Mouse (Mus musculus) hindbrain, embryonic 10.5 days (tissue): ENCODE measurements around the gene Clec4f. TPM values are rescaled to one million over a fixed set of nuclear protein-coding genes. Genes with fewer than 3 reads are reported as not detected.
"Not testable (repeated sequence)": the region's sequence is repeated elsewhere in the genome, so short reads cannot be mapped to it uniquely, and the experiment has no call there.

ENCODE experiments used
- DNase-seq: peaks from one replicate; pipeline ENCODE4 v3.0.0-alpha.2; 2017; ENCODE audit warnings: low spot score
- H3K27ac ChIP-seq: fragments of 300-500 bp; sonication (generic); 2 replicates; pipeline ENCODE4 v1.5.1; 2016; ENCODE audit warnings: mild to moderate bottlenecking, moderate library complexity
- H3K27me3 ChIP-seq: fragments of 300-500 bp; sonication (generic); 2 replicates; pipeline ENCODE4 v1.6.1; 2016; ENCODE audit warnings: mild to moderate bottlenecking; ENCODE audit not compliant: poor library complexity, insufficient read depth, severe bottlenecking
- H3K36me3 ChIP-seq: fragments of 300-500 bp; sonication (generic); 2 replicates; pipeline ENCODE4 v1.6.1; 2016; ENCODE audit warnings: mild to moderate bottlenecking, moderate library complexity
- H3K4me1 ChIP-seq: fragments of 300-500 bp; sonication (generic); replicated peaks from 2 replicates; pipeline ENCODE4 v1.6.1; 2016; ENCODE audit warnings: mild to moderate bottlenecking
- H3K4me3 ChIP-seq: fragments of 300-500 bp; sonication (generic); 2 replicates; pipeline ENCODE4 v1.5.1; 2016; ENCODE audit warnings: mild to moderate bottlenecking, moderate library complexity
- H3K9me3 ChIP-seq: fragments of 300-500 bp; sonication (generic); 2 replicates; pipeline ENCODE4 v1.6.1; 2016; ENCODE audit warnings: mild to moderate bottlenecking, moderate library complexity
- WGBS: fragments of 180-500 bp; shearing (Covaris S2); methylation state at CpG from one replicate; pipeline ENCODE4 v1.1.7; 2016; 5-methylcytosine and 5-hydroxymethylcytosine counted together
- polyA plus RNA-seq: library from polyadenylated mRNA; unstranded; fragments of >200 nt; fragmentation: Nextera tagmentation; extraction: Ambion mirVana; gene quantifications from 2 replicates; pipeline ENCODE4 v1.2.1, GENCODE M21; 2016

Gene Clec4f
- polyA plus RNA-seq, 1 experiment from 2014 or later, result not detected

GRCm38 (mm10) chr6:83690936-83691335, 34.9 kb upstream of the Clec4f start:
- Histone ChIP-seq H3K9me3 (no peaks in the 10 kb centered on the region), H3K4me1 (no peaks in the 10 kb centered on the region), H3K27ac (no peak overlapping the region), H3K27me3 (peaks cover 73% of the 10 kb centered on the region), H3K36me3 (no peaks in the 10 kb centered on the region), H3K4me3 (no peak overlapping the region)
- WGBS, result 64% methylated on average over 2 of the region's 2 CpGs
- DNase-seq, result no peak

GRCm38 (mm10) chr6:83690277-83690676, 34.3 kb upstream of the Clec4f start:
- 22% methylated on average over 4 of the region's 5 CpGs for WGBS
- Histone ChIP-seq H3K4me3 (no peak overlapping the region), H3K27ac (no peak overlapping the region), H3K9me3 (no peaks in the 10 kb centered on the region), H3K4me1 (no peaks in the 10 kb centered on the region), H3K27me3 (peaks cover 73% of the 10 kb centered on the region), H3K36me3 (no peaks in the 10 kb centered on the region)
- peak; percentile 56 for DNase-seq

- Histone ChIP-seq H3K27ac (no peak overlapping the region), H3K4me3 (no peak overlapping the region), H3K9me3 (no peaks in the 10 kb centered on the region), H3K4me1 (no peaks in the 10 kb centered on the region), H3K36me3 (no peaks in the 10 kb centered on the region), H3K27me3 (peaks cover 71% of the 10 kb centered on the region)
- 87% methylated on average over 4 of the region's 4 CpGs for WGBS
- no peak for DNase-seq
Measured at GRCm38 (mm10) chr6:83689374-83689773, 33.4 kb upstream of the Clec4f start.

- Histone ChIP-seq H3K9me3 (no peaks in the 10 kb centered on the region), H3K4me3 (no peak within 1 kb of the TSS), H3K4me1 (no peaks in the 10 kb centered on the region), H3K27me3 (peaks cover 13% of the 10 kb centered on the region), H3K27ac (no peak within 1 kb of the TSS), H3K36me3 (no peaks in the 10 kb centered on the region)
- WGBS, result 74% methylated on average over 4 of the region's 4 CpGs
- no peak for DNase-seq
Measured at GRCm38 (mm10) chr6:83677757-83678156, 21.8 kb upstream of the Clec4f start, which contains the start of gene Cd207. Cd207 (minus strand) TSS chr6:83677857.

GRCm38 (mm10) chr6:83673395-83673794, 17.4 kb upstream of the Clec4f start:
- no peaks in the 10 kb centered on the region for H3K9me3 ChIP-seq
- WGBS, result 11% methylated on average over 4 of the region's 4 CpGs
- H3K36me3 ChIP-seq, result no peaks in the 10 kb centered on the region
- H3K27ac ChIP-seq, result no peak overlapping the region
- H3K4me1 ChIP-seq, result no peaks in the 10 kb centered on the region
- H3K27me3 ChIP-seq, result 0 out of 2 replicates have a peak, but pooled peaks cover 4% of the 10 kb centered on the region
- peak; percentile 77 for DNase-seq
- no peak overlapping the region for H3K4me3 ChIP-seq

GRCm38 (mm10) chr6:83665009-83665408, 9.0 kb upstream of the Clec4f start:
- no peak for DNase-seq
- Histone ChIP-seq H3K27ac (no peak overlapping the region), H3K36me3 (no peaks in the 10 kb centered on the region), H3K4me1 (peaks cover 12% of the 10 kb centered on the region), H3K27me3 (no peaks in the 10 kb centered on the region), H3K9me3 (no peaks in the 10 kb centered on the region), H3K4me3 (no peak overlapping the region)
- 93% methylated on average over 2 of the region's 2 CpGs for WGBS

GRCm38 (mm10) chr6:83660821-83661220, 4.8 kb upstream of the Clec4f start:
- Histone ChIP-seq H3K27ac (no peak overlapping the region), H3K36me3 (no peaks in the 10 kb centered on the region), H3K27me3 (peaks cover 3% of the 10 kb centered on the region; the same call in 1 of the 2 replicates), H3K4me3 (no peak overlapping the region), H3K4me1 (no peaks in the 10 kb centered on the region), H3K9me3 (no peaks in the 10 kb centered on the region)
- DNase-seq, result no peak
- 87% methylated on average over 4 of the region's 4 CpGs for WGBS

GRCm38 (mm10) chr6:83646715-83647114, 9.3 kb downstream of the Clec4f start:
- 90% methylated on average over 10 of the region's 10 CpGs for WGBS
- DNase-seq, result no peak

GRCm38 (mm10) chr6:83635329-83635728, 20.7 kb downstream of the Clec4f start:
- Histone ChIP-seq H3K27me3 (no peaks in the 10 kb centered on the region), H3K9me3 (no peaks in the 10 kb centered on the region), H3K27ac (no peak overlapping the region), H3K4me1 (no peaks in the 10 kb centered on the region), H3K4me3 (no peak overlapping the region), H3K36me3 (no peaks in the 10 kb centered on the region)
- no peak for DNase-seq
- 88% methylated on average over 1 of the region's 1 CpGs for WGBS

More at GRCm38 (mm10) chr6:83646715-83647114, 9.3 kb downstream of the Clec4f start:
- Histone ChIP-seq H3K4me3 (no peak overlapping the region), H3K27me3 (peaks cover 5% of the 10 kb centered on the region), H3K27ac (no peak overlapping the region), H3K36me3 (no peaks in the 10 kb centered on the region), H3K9me3 (no peaks in the 10 kb centered on the region), H3K4me1 (no peaks in the 10 kb centered on the region)

GRCm38 (mm10) chr6:83634631-83635030, 21.4 kb downstream of the Clec4f start:
- H3K36me3 ChIP-seq, DNase-seq, H3K27ac ChIP-seq, H3K9me3 ChIP-seq, H3K4me3 ChIP-seq, H3K27me3 ChIP-seq, H3K4me1 ChIP-seq: not testable (repeated sequence)
- WGBS, result 78% methylated on average over 4 of the region's 4 CpGs

- 57% methylated on average over 5 of the region's 5 CpGs for WGBS
- H3K27me3 ChIP-seq, H3K4me1 ChIP-seq, H3K4me3 ChIP-seq, H3K27ac ChIP-seq, H3K36me3 ChIP-seq, H3K9me3 ChIP-seq, DNase-seq: not testable (repeated sequence)
Measured at GRCm38 (mm10) chr6:83634106-83634505, 21.9 kb downstream of the Clec4f start.

GRCm38 (mm10) chr6:83631815-83632214, 24.2 kb downstream of the Clec4f start:
- no peak overlapping the region for H3K4me3 ChIP-seq
- no peaks in the 10 kb centered on the region for H3K36me3 ChIP-seq
- WGBS, result 75% methylated on average over 4 of the region's 4 CpGs
- no peaks in the 10 kb centered on the region for H3K9me3 ChIP-seq
- no peaks in the 10 kb centered on the region for H3K27me3 ChIP-seq
- H3K4me1 ChIP-seq, result no peaks in the 10 kb centered on the region
- no peak overlapping the region for H3K27ac ChIP-seq
- no peak for DNase-seq

GRCm38 (mm10) chr6:83626781-83627180, 29.2 kb downstream of the Clec4f start:
- no peaks in the 10 kb centered on the region for H3K36me3 ChIP-seq
- DNase-seq, result no peak
- H3K4me3 ChIP-seq, result no peak overlapping the region
- H3K27ac ChIP-seq, result no peak overlapping the region
- 66% methylated on average over 17 of the region's 17 CpGs for WGBS
- H3K4me1 ChIP-seq, result no peaks in the 10 kb centered on the region
- no peaks in the 10 kb centered on the region for H3K9me3 ChIP-seq
- no peaks in the 10 kb centered on the region for H3K27me3 ChIP-seq

- Histone ChIP-seq H3K9me3 (no peaks in the 10 kb centered on the region), H3K4me1 (no peaks in the 10 kb centered on the region), H3K4me3 (no peak overlapping the region), H3K27me3 (no peaks in the 10 kb centered on the region), H3K36me3 (no peaks in the 10 kb centered on the region), H3K27ac (no peak overlapping the region)
- WGBS, result 69% methylated on average over 9 of the region's 9 CpGs
- DNase-seq, result no peak
Measured at GRCm38 (mm10) chr6:83619955-83620354, 36.0 kb downstream of the Clec4f start.
